Mouse (Mus musculus): Measurements from ENCODE around the gene Lhb. TPM values are rescaled to one million over a fixed set of nuclear protein-coding genes. Genes with fewer than 3 reads are reported as not detected.

Gene Lhb
- total RNA-seq (2014; rRNA removed) (not detected in 2 replicates), polyA plus RNA-seq (2012; rRNA removed) (not detected in 2 replicates)

GRCm38 (mm10) chr7:45420615-45420919 is at the start of gene Lhb:
TSS of gene Lhb (plus strand) at chr7:45420820.
- H3K27me3 ChIP-seq (ENCODE audit: control insufficient read depth, insufficient read depth, low read length), result peaks cover 4% of the 10 kb centered on the region; the same call in 1 of the 2 replicates
- H3K4me1 ChIP-seq (ENCODE audit: control insufficient read depth, insufficient read depth, low read length), result no peaks in the 10 kb centered on the region
- H3K4me3 ChIP-seq (ENCODE audit: insufficient read depth, low read depth, low read length), result no peak within 1 kb of the TSS
- H3K36me3 ChIP-seq (ENCODE audit: control insufficient read depth, insufficient read depth, low read length), result no peaks in the 10 kb centered on the region; the same call in 1 of the 2 replicates
- TF ChIP-seq CTCF (IDR thresholded peaks at IDR 0.05; ENCODE audit: low read depth, low read length) (no peak), POLR2A (IDR thresholded peaks at IDR 0.05; ENCODE audit: extremely low read depth, insufficient read depth, low read length) (no peak)
- DNase-seq (ENCODE audit: extremely low read depth, low read depth, low spot score), result no peak
- no peak within 1 kb of the TSS for H3K9ac ChIP-seq (ENCODE audit: low read depth, low read length)
- H3K79me2 ChIP-seq (ENCODE audit: control insufficient read depth, insufficient read depth, low read length), result no peaks in the 10 kb centered on the region
- 87% methylated on average over 6 of the region's 6 CpGs for WGBS
- H3K27ac ChIP-seq (replicated peaks; ENCODE audit: insufficient read depth, low read depth, low read length), result no peak within 1 kb of the TSS

GRCm38 (mm10) chr7:45372371-45372770 is 48.2 kb upstream of the Lhb start:
- TF ChIP-seq POLR2A (IDR thresholded peaks at IDR 0.05; ENCODE audit: extremely low read depth, insufficient read depth, low read length), result no peak
- TF ChIP-seq CTCF (IDR thresholded peaks at IDR 0.05; ENCODE audit: low read depth, low read length), result no peak
- H3K36me3 ChIP-seq (ENCODE audit: control insufficient read depth, insufficient read depth, low read length), result peaks cover 17% of the 10 kb centered on the region; the same call in 1 of the 2 replicates
- WGBS, result 79% methylated on average over 5 of the region's 5 CpGs
- H3K27ac ChIP-seq (replicated peaks; ENCODE audit: insufficient read depth, low read depth, low read length), result no peak overlapping the region
- no peak for DNase-seq (ENCODE audit: extremely low read depth, low read depth, low spot score)
- H3K4me3 ChIP-seq (ENCODE audit: insufficient read depth, low read depth, low read length), result no peak overlapping the region
- no peaks in the 10 kb centered on the region for H3K27me3 ChIP-seq (ENCODE audit: control insufficient read depth, insufficient read depth, low read length)
- no peaks in the 10 kb centered on the region for H3K4me1 ChIP-seq (ENCODE audit: control insufficient read depth, insufficient read depth, low read length)
- no peaks in the 10 kb centered on the region; the same call in 1 of the 2 replicates for H3K79me2 ChIP-seq (ENCODE audit: control insufficient read depth, insufficient read depth, low read length)
- no peak overlapping the region for H3K9ac ChIP-seq (ENCODE audit: low read depth, low read length)

GRCm38 (mm10) chr7:45374620-45375019 is 46.0 kb upstream of the Lhb start:
- H3K79me2 ChIP-seq (ENCODE audit: control insufficient read depth, insufficient read depth, low read length), result no peaks in the 10 kb centered on the region; the same call in 1 of the 2 replicates
- H3K27me3 ChIP-seq (ENCODE audit: control insufficient read depth, insufficient read depth, low read length), result no peaks in the 10 kb centered on the region
- TF ChIP-seq CTCF (IDR thresholded peaks at IDR 0.05; ENCODE audit: low read depth, low read length) (no peak), POLR2A (IDR thresholded peaks at IDR 0.05; ENCODE audit: extremely low read depth, insufficient read depth, low read length) (no peak)
- WGBS, result 89% methylated on average over 8 of the region's 8 CpGs
- H3K4me3 ChIP-seq (ENCODE audit: insufficient read depth, low read depth, low read length), result no peak overlapping the region
- H3K36me3 ChIP-seq (ENCODE audit: control insufficient read depth, insufficient read depth, low read length), result peaks cover 25% of the 10 kb centered on the region; the same call in 1 of the 2 replicates
- no peak for DNase-seq (ENCODE audit: extremely low read depth, low read depth, low spot score)
- H3K4me1 ChIP-seq (ENCODE audit: control insufficient read depth, insufficient read depth, low read length), result no peaks in the 10 kb centered on the region
- no peak overlapping the region for H3K9ac ChIP-seq (ENCODE audit: low read depth, low read length)
- H3K27ac ChIP-seq (replicated peaks; ENCODE audit: insufficient read depth, low read depth, low read length), result no peak overlapping the region

- Histone ChIP-seq H3K27ac (replicated peaks; ENCODE audit: insufficient read depth, low read depth, low read length) (no peak overlapping the region), H3K79me2 (ENCODE audit: control insufficient read depth, insufficient read depth, low read length) (no peaks in the 10 kb centered on the region; the same call in 1 of the 2 replicates), H3K4me3 (ENCODE audit: insufficient read depth, low read depth, low read length) (no peak overlapping the region), H3K9ac (ENCODE audit: low read depth, low read length) (no peak overlapping the region), H3K27me3 (ENCODE audit: control insufficient read depth, insufficient read depth, low read length) (no peaks in the 10 kb centered on the region), H3K36me3 (ENCODE audit: control insufficient read depth, insufficient read depth, low read length) (peaks cover 31% of the 10 kb centered on the region; the same call in 1 of the 2 replicates), H3K4me1 (ENCODE audit: control insufficient read depth, insufficient read depth, low read length) (no peaks in the 10 kb centered on the region)
- DNase-seq (ENCODE audit: extremely low read depth, low read depth, low spot score), result no peak
- 85% methylated on average over 1 of the region's 1 CpGs for WGBS
- no peak for TF ChIP-seq POLR2A (IDR thresholded peaks at IDR 0.05; ENCODE audit: extremely low read depth, insufficient read depth, low read length)
Observed at GRCm38 (mm10) chr7:45376057-45376456, 44.6 kb upstream of the Lhb start.

- Histone ChIP-seq H3K4me1 (ENCODE audit: control insufficient read depth, insufficient read depth, low read length) (no peaks in the 10 kb centered on the region), H3K27me3 (ENCODE audit: control insufficient read depth, insufficient read depth, low read length) (no peaks in the 10 kb centered on the region), H3K36me3 (ENCODE audit: control insufficient read depth, insufficient read depth, low read length) (peaks cover 67% of the 10 kb centered on the region), H3K79me2 (ENCODE audit: control insufficient read depth, insufficient read depth, low read length) (no peaks in the 10 kb centered on the region), H3K9ac (ENCODE audit: low read depth, low read length) (no peak overlapping the region), H3K4me3 (ENCODE audit: insufficient read depth, low read depth, low read length) (no peak overlapping the region), H3K27ac (replicated peaks; ENCODE audit: insufficient read depth, low read depth, low read length) (no peak overlapping the region)
- DNase-seq (ENCODE audit: extremely low read depth, low read depth, low spot score), result no peak
- TF ChIP-seq POLR2A (IDR thresholded peaks at IDR 0.05; ENCODE audit: extremely low read depth, insufficient read depth, low read length) (no peak), CTCF (IDR thresholded peaks at IDR 0.05; ENCODE audit: low read depth, low read length) (no peak)
- 97% methylated on average over 3 of the region's 3 CpGs for WGBS
Observed at GRCm38 (mm10) chr7:45386077-45386476, 34.5 kb upstream of the Lhb start.

- under 1% methylated on average over 19 of the region's 20 CpGs for WGBS
- peaks cover 16% of the 10 kb centered on the region for H3K79me2 ChIP-seq (ENCODE audit: control insufficient read depth, insufficient read depth, low read length)
- no peak for TF ChIP-seq CTCF (IDR thresholded peaks at IDR 0.05; ENCODE audit: low read depth, low read length)
- no peak for TF ChIP-seq POLR2A (IDR thresholded peaks at IDR 0.05; ENCODE audit: extremely low read depth, insufficient read depth, low read length)
- H3K27me3 ChIP-seq (ENCODE audit: control insufficient read depth, insufficient read depth, low read length), result no peaks in the 10 kb centered on the region
- H3K36me3 ChIP-seq (ENCODE audit: control insufficient read depth, insufficient read depth, low read length), result peaks cover 21% of the 10 kb centered on the region
- H3K4me3 ChIP-seq (ENCODE audit: insufficient read depth, low read depth, low read length), result peak overlapping the region; percentile 77
- peak overlapping the region; percentile 71 for H3K27ac ChIP-seq (replicated peaks; ENCODE audit: insufficient read depth, low read depth, low read length)
- no peak for DNase-seq (ENCODE audit: extremely low read depth, low read depth, low spot score)
- H3K9ac ChIP-seq (ENCODE audit: low read depth, low read length), result peak overlapping the region; percentile 81
- peaks cover 9% of the 10 kb centered on the region for H3K4me1 ChIP-seq (ENCODE audit: control insufficient read depth, insufficient read depth, low read length)
Observed at GRCm38 (mm10) chr7:45395129-45395541, 25.5 kb upstream of the Lhb start.

Measured in liver, adult 2 months (tissue).